Mouse (Mus musculus): Measurements from ENCODE around the gene C2cd3. TPM values are rescaled to one million over a fixed set of nuclear protein-coding genes. Genes with fewer than 3 reads are reported as not detected.

Gene C2cd3
- total and polyA plus RNA-seq, 3 experiments = 6.6 to 8.4 (median 7.0) TPM

GRCm38 (mm10) chr7:100501027-100501843 is 129.2 kb downstream of the C2cd3 start:
- intact Hi-C loops (cut with DNase I) = loop anchor here (2.0 kb wide), 1 partner anchor 72 kb away; no protein-coding TSS in a partner anchor
- no peak for TF ChIP-seq CTCF (IDR thresholded peaks at IDR 0.05)
- TF ChIP-seq POLR2A (IDR thresholded peaks at IDR 0.05; ENCODE audit: insufficient read depth, low read depth, low read length) = peak; percentile 23; the same call in 1 of the 2 replicates
- TF ChIP-seq EP300 (IDR thresholded peaks at IDR 0.05; ENCODE audit: insufficient read depth, low read depth, low read length) = 0 out of 2 replicates have a peak, but pooled peaks have one; percentile 15
- Histone ChIP-seq H3K4me1 (ENCODE audit: control insufficient read depth, insufficient read depth, low read length) (peaks cover 2% of the 10 kb centered on the region; the same call in 1 of the 2 replicates), H3K27me3 (ENCODE audit: control insufficient read depth, insufficient read depth, low read length) (no peaks in the 10 kb centered on the region), H3K9ac (ENCODE audit: low read depth, low read length) (no peak overlapping the region), H3K27ac (no peak overlapping the region), H3K36me3 (ENCODE audit: control insufficient read depth, insufficient read depth, low read length) (no peaks in the 10 kb centered on the region), H3K79me2 (replicated peaks; ENCODE audit: control insufficient read depth, insufficient read depth, low read length) (no peaks in the 10 kb centered on the region), H3K4me3 (no peak overlapping the region)
- WGBS = 65% methylated on average over 6 of the region's 6 CpGs
- DNase-seq = no peak

- no peak for TF ChIP-seq EP300 (IDR thresholded peaks at IDR 0.05; ENCODE audit: insufficient read depth, low read depth, low read length)
- TF ChIP-seq POLR2A (IDR thresholded peaks at IDR 0.05; ENCODE audit: insufficient read depth, low read depth, low read length) = no peak
- no peak for TF ChIP-seq CTCF (IDR thresholded peaks at IDR 0.05)
- no peaks in the 10 kb centered on the region for H3K27me3 ChIP-seq (ENCODE audit: control insufficient read depth, insufficient read depth, low read length)
- intact Hi-C loops (cut with DNase I) = loop anchor here (2.0 kb wide), 1 partner anchor 73 kb away; no protein-coding TSS in a partner anchor
- no peak overlapping the region for H3K27ac ChIP-seq
- peaks cover 2% of the 10 kb centered on the region; the same call in 1 of the 2 replicates for H3K4me1 ChIP-seq (ENCODE audit: control insufficient read depth, insufficient read depth, low read length)
- H3K9ac ChIP-seq (ENCODE audit: low read depth, low read length) = no peak overlapping the region
- DNase-seq = no peak
- no peaks in the 10 kb centered on the region for H3K79me2 ChIP-seq (replicated peaks; ENCODE audit: control insufficient read depth, insufficient read depth, low read length)
- WGBS = 32% methylated on average over 2 of the region's 2 CpGs
- no peak overlapping the region for H3K4me3 ChIP-seq
- no peaks in the 10 kb centered on the region for H3K36me3 ChIP-seq (ENCODE audit: control insufficient read depth, insufficient read depth, low read length)
Measured at GRCm38 (mm10) chr7:100501844-100502373, 129.9 kb downstream of the C2cd3 start.

GRCm38 (mm10) chr7:100502374-100502922 is 130.4 kb downstream of the C2cd3 start:
- TF ChIP-seq POLR2A (IDR thresholded peaks at IDR 0.05; ENCODE audit: insufficient read depth, low read depth, low read length) = peak; percentile 47; the same call in 1 of the 2 replicates
- no peak for TF ChIP-seq EP300 (IDR thresholded peaks at IDR 0.05; ENCODE audit: insufficient read depth, low read depth, low read length)
- intact Hi-C loops (cut with DNase I) = no loop called here
- 49% methylated on average over 7 of the region's 7 CpGs for whole genome bisulfite sequencing
- no peaks in the 10 kb centered on the region for H3K27me3 ChIP-seq (ENCODE audit: control insufficient read depth, insufficient read depth, low read length)
- H3K79me2 ChIP-seq (replicated peaks; ENCODE audit: control insufficient read depth, insufficient read depth, low read length) = no peaks in the 10 kb centered on the region
- H3K4me1 ChIP-seq (ENCODE audit: control insufficient read depth, insufficient read depth, low read length) = peaks cover 2% of the 10 kb centered on the region; the same call in 1 of the 2 replicates
- H3K4me3 ChIP-seq = no peak overlapping the region
- no peak overlapping the region for H3K27ac ChIP-seq
- no peaks in the 10 kb centered on the region for H3K36me3 ChIP-seq (ENCODE audit: control insufficient read depth, insufficient read depth, low read length)
- no peak overlapping the region for H3K9ac ChIP-seq (ENCODE audit: low read depth, low read length)
- no peak for DNase-seq

- Histone ChIP-seq H3K27me3 (ENCODE audit: control insufficient read depth, insufficient read depth, low read length) (no peaks in the 10 kb centered on the region), H3K4me3 (no peak overlapping the region)
Measured at GRCm38 (mm10) chr7:100503076-100503475, 131.0 kb downstream of the C2cd3 start.

GRCm38 (mm10) chr7:100504740-100505487 is 132.9 kb downstream of the C2cd3 start:
- Histone ChIP-seq H3K4me3 (no peak overlapping the region), H3K4me1 (ENCODE audit: control insufficient read depth, insufficient read depth, low read length) (peaks cover 2% of the 10 kb centered on the region; the same call in 1 of the 2 replicates), H3K27me3 (ENCODE audit: control insufficient read depth, insufficient read depth, low read length) (no peaks in the 10 kb centered on the region), H3K9ac (ENCODE audit: low read depth, low read length) (no peak overlapping the region), H3K27ac (no peak overlapping the region), H3K79me2 (replicated peaks; ENCODE audit: control insufficient read depth, insufficient read depth, low read length) (no peaks in the 10 kb centered on the region), H3K36me3 (ENCODE audit: control insufficient read depth, insufficient read depth, low read length) (no peaks in the 10 kb centered on the region)
- 67% methylated on average over 13 of the region's 13 CpGs for WGBS
- intact Hi-C loops (cut with DNase I) = no loop called here
- TF ChIP-seq POLR2A (IDR thresholded peaks at IDR 0.05; ENCODE audit: insufficient read depth, low read depth, low read length) = no peak
- no peak for TF ChIP-seq CTCF (IDR thresholded peaks at IDR 0.05)
- TF ChIP-seq EP300 (IDR thresholded peaks at IDR 0.05; ENCODE audit: insufficient read depth, low read depth, low read length) = no peak
- DNase-seq = no peak

More at GRCm38 (mm10) chr7:100503076-100503475, 131.0 kb downstream of the C2cd3 start:
- intact Hi-C loops (cut with DNase I) = no loop called here
- no peak for DNase-seq
- WGBS = 59% methylated on average over 5 of the region's 5 CpGs
- 0 out of 2 replicates have a peak, but pooled peaks have one; percentile 11 for TF ChIP-seq POLR2A (IDR thresholded peaks at IDR 0.05; ENCODE audit: insufficient read depth, low read depth, low read length)
- no peak for TF ChIP-seq CTCF (IDR thresholded peaks at IDR 0.05)
- Histone ChIP-seq H3K9ac (ENCODE audit: low read depth, low read length) (no peak overlapping the region), H3K4me1 (ENCODE audit: control insufficient read depth, insufficient read depth, low read length) (peaks cover 2% of the 10 kb centered on the region; the same call in 1 of the 2 replicates), H3K27ac (no peak overlapping the region), H3K79me2 (replicated peaks; ENCODE audit: control insufficient read depth, insufficient read depth, low read length) (no peaks in the 10 kb centered on the region), H3K36me3 (ENCODE audit: control insufficient read depth, insufficient read depth, low read length) (no peaks in the 10 kb centered on the region)
